19 mouse cellular contexts compared by ENCODE assay signal in genomic region chr12:83136460-83136859, GRCm38 (mm10).
DNase-seq lines count a peak whose midpoint lies in the region; ATAC-seq and TF ChIP-seq lines count a peak whose summit lies in the region.
"Had no signal": no experiment of that assay in that cellular context is flagged by ENCODE, and none has a peak within 500 bp of the region (broad histone marks: within the 10 kb centered on the region; RNA-seq: fewer than 3 reads in every experiment).

No protein-coding gene starts in this region.

- no peaks in the 10 kb centered on the region for H3K9me3 ChIP-seq in heart, embryonic 13.5 days
- no peaks in the 10 kb centered on the region for H3K9me3 ChIP-seq in lung, postnatal 0 days (ENCODE audit: low read length)
- H3K9me3 ChIP-seq: embryonic facial prominence, embryonic 10.5 days; embryonic facial prominence, embryonic 12.5 days; forebrain, embryonic 13.5 days; forebrain, embryonic 15.5 days; G1E had no signal

- peak; percentile 64 for TF ChIP-seq EP300 in lung, postnatal 0 days (IDR thresholded peaks at IDR 0.05)

- H3K36me3 ChIP-seq in heart, embryonic 13.5 days: no peaks in the 10 kb centered on the region
- H3K36me3 ChIP-seq in lung, postnatal 0 days (ENCODE audit: insufficient read depth, low read length): no peaks in the 10 kb centered on the region
- H3K36me3 ChIP-seq: embryonic facial prominence, embryonic 10.5 days; embryonic facial prominence, embryonic 12.5 days; forebrain, embryonic 15.5 days; G1E had no signal

- H3K4me3 ChIP-seq in heart, embryonic 13.5 days: no peak overlapping the region
- H3K4me3 ChIP-seq in layer of hippocampus, adult 2 months: no peak overlapping the region
- no peak overlapping the region for H3K4me3 ChIP-seq in lung, postnatal 0 days (ENCODE audit: low read depth, low read length)
- H3K4me3 ChIP-seq: embryonic facial prominence, embryonic 10.5 days; embryonic facial prominence, embryonic 12.5 days; forebrain, embryonic 13.5 days; forebrain, embryonic 15.5 days had no signal

- peak overlapping the region; percentile 7; the same call in 1 of the 2 replicates for H3K9ac ChIP-seq in heart, embryonic 13.5 days
- no peak overlapping the region for H3K9ac ChIP-seq in lung, postnatal 0 days (replicated peaks; ENCODE audit: low read depth)
- H3K9ac ChIP-seq: embryonic facial prominence, embryonic 12.5 days; forebrain, embryonic 13.5 days; forebrain, embryonic 15.5 days had no signal

- no peaks in the 10 kb centered on the region for H3K27me3 ChIP-seq in heart, embryonic 13.5 days (replicated peaks)
- no peaks in the 10 kb centered on the region for H3K27me3 ChIP-seq in lung, postnatal 0 days (replicated peaks; ENCODE audit: insufficient read depth, low read length)
- H3K27me3 ChIP-seq: CH12.LX; embryonic facial prominence, embryonic 12.5 days; forebrain, embryonic 13.5 days; forebrain, embryonic 15.5 days had no signal

- no peak for DNase-seq in heart, adult 8-10 months (ENCODE audit: low spot score)
- no peak for DNase-seq in layer of hippocampus, adult 2 months (ENCODE audit: low spot score in 2 of 2)
- no peak for DNase-seq in layer of hippocampus, adult 11-12 months (ENCODE audit: low spot score)
- peak; percentile 79 for DNase-seq in lung, postnatal 0 days (ENCODE audit: low spot score)
- DNase-seq in lung, postnatal 14 days: no peak
- DNase-seq: adrenal gland, adult 8-10 months; B cell, adult 2 months; cerebellum, adult 2 months; cerebellum, adult 9-10 months had no signal

- no peak overlapping the region for H3K27ac ChIP-seq in heart, embryonic 13.5 days (replicated peaks)
- H3K27ac ChIP-seq in layer of hippocampus, adult 2 months: peak overlapping the region; percentile 63; the same call in 1 of the 2 replicates
- H3K27ac ChIP-seq in lung, postnatal 0 days (ENCODE audit: low read length): peak overlapping the region; percentile 57
- H3K27ac ChIP-seq: embryonic facial prominence, embryonic 10.5 days; embryonic facial prominence, embryonic 12.5 days; forebrain, embryonic 13.5 days; forebrain, embryonic 15.5 days had no signal

- no peak for ATAC-seq in heart, embryonic 13.5 days (ENCODE audit: extremely low read depth, insufficient number of reproducible peaks, low FRiP score, low TSS enrichment)
- peak; percentile 93 for ATAC-seq in lung, postnatal 0 days
- ATAC-seq: activated CD4-positive, CD25-positive, alpha-beta regulatory T cell, adult 4 months; CD4-positive, CD25-positive, alpha-beta regulatory T cell, adult 4 months; forebrain, embryonic 13.5 days; forebrain, embryonic 15.5 days; Patski had no signal

- 71% methylated on average over 2 of the region's 2 CpGs for WGBS in heart, embryonic 13.5 days
- WGBS in lung, postnatal 0 days: 46% methylated on average over 2 of the region's 2 CpGs

- H3K4me2 ChIP-seq in heart, embryonic 13.5 days: no peak overlapping the region
- no peak overlapping the region for H3K4me2 ChIP-seq in lung, postnatal 0 days (replicated peaks; ENCODE audit: low read depth, low read length)
- H3K4me2 ChIP-seq: embryonic facial prominence, embryonic 12.5 days; forebrain, embryonic 13.5 days; forebrain, embryonic 15.5 days had no signal

- no peak for TF ChIP-seq CTCF in layer of hippocampus, adult 2 months (conservative IDR thresholded peaks at IDR 0.05)
- TF ChIP-seq CTCF in lung, postnatal 0 days (IDR thresholded peaks at IDR 0.05): no peak

- H3K4me1 ChIP-seq in heart, embryonic 13.5 days: peaks cover 41% of the 10 kb centered on the region
- peaks cover 3% of the 10 kb centered on the region; the same call in 1 of the 2 replicates for H3K4me1 ChIP-seq in lung, postnatal 0 days (ENCODE audit: insufficient read depth, low read depth, low read length)
- H3K4me1 ChIP-seq: embryonic facial prominence, embryonic 10.5 days; embryonic facial prominence, embryonic 12.5 days; forebrain, embryonic 13.5 days had no signal
